Comparison of ENCODE assay signal across 23 mouse cellular contexts in genomic region chr10:63049106-63049505, GRCm38 (mm10). TPM values are rescaled to one million over a fixed set of nuclear protein-coding genes. Genes with fewer than 3 reads are reported as not detected.
DNase-seq lines count a peak whose midpoint lies in the region; ATAC-seq and TF ChIP-seq lines count a peak whose summit lies in the region.
"Had no signal": no experiment of that assay in that cellular context is flagged by ENCODE, and none has a peak within 500 bp of the region (broad histone marks: within the 10 kb centered on the region; RNA-seq: fewer than 3 reads in every experiment).

No protein-coding gene starts in this region.

- H3K4me2 ChIP-seq in intestine, embryonic 15.5 days (replicated peaks): no peak overlapping the region
- no peak overlapping the region for H3K4me2 ChIP-seq in intestine, postnatal 0 days (replicated peaks; ENCODE audit: low read depth)
- no peak overlapping the region for H3K4me2 ChIP-seq in kidney, embryonic 16.5 days (replicated peaks; ENCODE audit: low read depth, low read length)
- H3K4me2 ChIP-seq in intestine, embryonic 16.5 days (ENCODE audit: low read depth, low read length): no peak overlapping the region
- H3K4me2 ChIP-seq: embryonic facial prominence, embryonic 13.5 days; forebrain, embryonic 12.5 days; heart, embryonic 15.5 days; hindbrain, embryonic 13.5 days had no signal

- 0 out of 2 replicates have a peak, but pooled peaks have one; percentile 34 for ATAC-seq in intestine, embryonic 15.5 days
- ATAC-seq in intestine, postnatal 0 days: no peak
- no peak for ATAC-seq in kidney, embryonic 16.5 days (ENCODE audit: low FRiP score, low TSS enrichment)
- ATAC-seq in intestine, embryonic 16.5 days: 0 out of 2 replicates have a peak, but pooled peaks have one; percentile 48
- no peak for ATAC-seq in cerebellum, adult (ENCODE audit: insufficient number of reproducible peaks, low FRiP score, low TSS enrichment)
- ATAC-seq: activated CD4-positive, CD25-positive, alpha-beta regulatory T cell, adult 4 months; forebrain, embryonic 16.5 days had no signal

- no peak overlapping the region for H3K27ac ChIP-seq in intestine, embryonic 15.5 days
- no peak overlapping the region for H3K27ac ChIP-seq in intestine, postnatal 0 days (ENCODE audit: low read depth, low read length)
- H3K27ac ChIP-seq in kidney, embryonic 16.5 days (ENCODE audit: low read length): no peak overlapping the region
- no peak overlapping the region for H3K27ac ChIP-seq in intestine, embryonic 16.5 days (ENCODE audit: low read length)
- H3K27ac ChIP-seq: embryonic facial prominence, embryonic 13.5 days; forebrain, embryonic 12.5 days; heart, embryonic 10.5 days; heart, embryonic 15.5 days; hindbrain, embryonic 13.5 days had no signal

- no peak overlapping the region for H3K9ac ChIP-seq in intestine, embryonic 15.5 days
- H3K9ac ChIP-seq in intestine, postnatal 0 days (ENCODE audit: low read depth, low read length): no peak overlapping the region
- H3K9ac ChIP-seq in kidney, embryonic 16.5 days (replicated peaks; ENCODE audit: low read length): no peak overlapping the region
- H3K9ac ChIP-seq in intestine, embryonic 16.5 days (ENCODE audit: low read depth, low read length): no peak overlapping the region
- H3K9ac ChIP-seq: embryonic facial prominence, embryonic 13.5 days; forebrain, embryonic 12.5 days; heart, embryonic 15.5 days; hindbrain, embryonic 13.5 days had no signal

- WGBS in intestine, embryonic 15.5 days: 79% methylated on average over 2 of the region's 2 CpGs
- WGBS in intestine, postnatal 0 days: 44% methylated on average over 1 of the region's 2 CpGs
- WGBS in kidney, embryonic 16.5 days: 83% methylated on average over 1 of the region's 2 CpGs
- WGBS in intestine, embryonic 16.5 days: 65% methylated on average over 2 of the region's 2 CpGs

- H3K27me3 ChIP-seq in intestine, embryonic 15.5 days (replicated peaks): no peaks in the 10 kb centered on the region
- H3K27me3 ChIP-seq in intestine, postnatal 0 days (replicated peaks; ENCODE audit: control insufficient read depth, insufficient read depth, low read length): no peaks in the 10 kb centered on the region
- H3K27me3 ChIP-seq in kidney, embryonic 16.5 days (ENCODE audit: insufficient read depth, low read length): no peaks in the 10 kb centered on the region
- H3K27me3 ChIP-seq in intestine, embryonic 16.5 days (replicated peaks; ENCODE audit: control insufficient read depth, insufficient read depth, low read length): no peaks in the 10 kb centered on the region
- H3K27me3 ChIP-seq: CH12.LX; embryonic facial prominence, embryonic 13.5 days; forebrain, embryonic 12.5 days; heart, embryonic 15.5 days; hindbrain, embryonic 13.5 days had no signal

- H3K9me3 ChIP-seq in intestine, embryonic 15.5 days: no peaks in the 10 kb centered on the region
- no peaks in the 10 kb centered on the region for H3K9me3 ChIP-seq in intestine, postnatal 0 days (ENCODE audit: control insufficient read depth)
- H3K9me3 ChIP-seq in kidney, embryonic 16.5 days (ENCODE audit: low read length): no peaks in the 10 kb centered on the region
- H3K9me3 ChIP-seq in intestine, embryonic 16.5 days (ENCODE audit: control insufficient read depth, low read length): no peaks in the 10 kb centered on the region
- H3K9me3 ChIP-seq: embryonic facial prominence, embryonic 13.5 days; forebrain, embryonic 12.5 days; G1E; heart, embryonic 10.5 days; heart, embryonic 15.5 days; hindbrain, embryonic 13.5 days had no signal

- H3K4me1 ChIP-seq in intestine, embryonic 15.5 days (replicated peaks): no peaks in the 10 kb centered on the region
- H3K4me1 ChIP-seq in intestine, postnatal 0 days (replicated peaks; ENCODE audit: control insufficient read depth, insufficient read depth, low read length): 0 out of 2 replicates have a peak, but pooled peaks cover 2% of the 10 kb centered on the region
- no peaks in the 10 kb centered on the region for H3K4me1 ChIP-seq in kidney, embryonic 16.5 days (ENCODE audit: insufficient read depth, low read length)
- H3K4me1 ChIP-seq in intestine, embryonic 16.5 days (ENCODE audit: control insufficient read depth, insufficient read depth, low read length): peaks cover 3% of the 10 kb centered on the region; the same call in 1 of the 2 replicates
- H3K4me1 ChIP-seq: embryonic facial prominence, embryonic 13.5 days; forebrain, embryonic 12.5 days; heart, embryonic 15.5 days; hindbrain, embryonic 13.5 days had no signal

- H3K36me3 ChIP-seq in intestine, embryonic 15.5 days: no peaks in the 10 kb centered on the region
- H3K36me3 ChIP-seq in intestine, postnatal 0 days (ENCODE audit: control insufficient read depth, insufficient read depth): no peaks in the 10 kb centered on the region
- H3K36me3 ChIP-seq in kidney, embryonic 16.5 days (ENCODE audit: insufficient read depth, low read length): no peaks in the 10 kb centered on the region
- H3K36me3 ChIP-seq in intestine, embryonic 16.5 days (ENCODE audit: control insufficient read depth, insufficient read depth, low read length): no peaks in the 10 kb centered on the region
- H3K36me3 ChIP-seq: embryonic facial prominence, embryonic 13.5 days; forebrain, embryonic 12.5 days; G1E; heart, embryonic 10.5 days; heart, embryonic 15.5 days; hindbrain, embryonic 13.5 days had no signal

- no peak overlapping the region for H3K4me3 ChIP-seq in intestine, embryonic 15.5 days (replicated peaks)
- no peak overlapping the region for H3K4me3 ChIP-seq in intestine, postnatal 0 days (ENCODE audit: low read depth, low read length)
- no peak overlapping the region for H3K4me3 ChIP-seq in kidney, embryonic 16.5 days (ENCODE audit: low read length)
- no peak overlapping the region for H3K4me3 ChIP-seq in intestine, embryonic 16.5 days (ENCODE audit: low read length)
- H3K4me3 ChIP-seq: embryonic facial prominence, embryonic 13.5 days; forebrain, embryonic 12.5 days; heart, embryonic 10.5 days; heart, embryonic 15.5 days; hindbrain, embryonic 13.5 days had no signal

- peak; percentile 42 to 64 for DNase-seq in kidney, postnatal 25 days
- peak; percentile 66 for DNase-seq in ES-CJ7 (ENCODE audit: low read depth, low spot score)
- DNase-seq: adrenal gland, postnatal 14 days; cerebellum, adult 18-20 months; cerebellum, adult 9-11 months; cerebellum, postnatal 36 days; gastrocnemius, postnatal 25 days; heart, adult 11 months; heart, postnatal 14 days had no signal

- no peak for TF ChIP-seq CTCF in intestine, postnatal 0 days (IDR thresholded peaks at IDR 0.05; ENCODE audit: low read depth)

RNA-seq across cellular contexts. Expression of gene Pbld1, which starts 10.9 kb away (rescaled TPM):
- 2.6 and 6.4 TPM in 2 replicates for polyA plus RNA-seq in intestine, embryonic 15.5 days (2015; fragmentation: Nextera tagmentation; extraction: Ambion mirVana)
- 1.8 and 2.1 TPM in 2 replicates for polyA plus RNA-seq in intestine, postnatal 0 days (2015; fragmentation: Nextera tagmentation; extraction: Ambion mirVana)
- polyA plus RNA-seq in kidney, embryonic 16.5 days (2015; fragmentation: Nextera tagmentation; extraction: Ambion mirVana): 9.6 and 10.6 TPM in 2 replicates
- 4.0 and 4.7 TPM in 2 replicates for polyA plus RNA-seq in intestine, embryonic 16.5 days (2015; fragmentation: Nextera tagmentation; extraction: Ambion mirVana)
- polyA plus RNA-seq: activated CD4-positive, CD25-positive, alpha-beta regulatory T cell, adult 4 months; G1E had no signal

RNA-seq across cellular contexts. Expression of gene Pbld2, which starts 25.0 kb away (rescaled TPM):
- polyA plus RNA-seq in intestine, embryonic 15.5 days (2015; fragmentation: Nextera tagmentation; extraction: Ambion mirVana): 5.7 and 6.8 TPM in 2 replicates
- polyA plus RNA-seq in intestine, postnatal 0 days (2015; fragmentation: Nextera tagmentation; extraction: Ambion mirVana): 36.2 and 43.7 TPM in 2 replicates
- 5.0 and 6.1 TPM in 2 replicates for polyA plus RNA-seq in kidney, embryonic 16.5 days (2015; fragmentation: Nextera tagmentation; extraction: Ambion mirVana)
- 10.6 and 12.5 TPM in 2 replicates for polyA plus RNA-seq in intestine, embryonic 16.5 days (2015; fragmentation: Nextera tagmentation; extraction: Ambion mirVana)
- polyA plus RNA-seq: G1E had no signal

RNA-seq across cellular contexts. Expression of gene Hnrnph3, which starts 25.1 kb away (rescaled TPM):
- 73.6 and 75.4 TPM in 2 replicates for polyA plus RNA-seq in intestine, embryonic 15.5 days (2015; fragmentation: Nextera tagmentation; extraction: Ambion mirVana)
- polyA plus RNA-seq in intestine, postnatal 0 days (2015; fragmentation: Nextera tagmentation; extraction: Ambion mirVana): 21.2 and 25.0 TPM in 2 replicates
- 116 and 138 TPM in 2 replicates for polyA plus RNA-seq in kidney, embryonic 16.5 days (2015; fragmentation: Nextera tagmentation; extraction: Ambion mirVana)
- 61.7 and 65.7 TPM in 2 replicates for polyA plus RNA-seq in intestine, embryonic 16.5 days (2015; fragmentation: Nextera tagmentation; extraction: Ambion mirVana)

RNA-seq across cellular contexts. Expression of gene Atoh7, which starts 50.3 kb away (rescaled TPM):
- 0.16 TPM in 1 of 2 replicates, not detected in the other for polyA plus RNA-seq in intestine, embryonic 15.5 days (2015; fragmentation: Nextera tagmentation; extraction: Ambion mirVana)
- not detected in 2 replicates for polyA plus RNA-seq in intestine, postnatal 0 days (2015; fragmentation: Nextera tagmentation; extraction: Ambion mirVana)
- not detected in 2 replicates for polyA plus RNA-seq in kidney, embryonic 16.5 days (2015; fragmentation: Nextera tagmentation; extraction: Ambion mirVana)
- not detected in 2 replicates for polyA plus RNA-seq in intestine, embryonic 16.5 days (2015; fragmentation: Nextera tagmentation; extraction: Ambion mirVana)
- polyA plus RNA-seq: activated CD4-positive, CD25-positive, alpha-beta regulatory T cell, adult 4 months; embryonic facial prominence, embryonic 13.5 days; G1E; heart, embryonic 10.5 days; heart, embryonic 15.5 days had no signal

Comparison
In these comparisons a context has a peak if more than half of its experiments do, and no peak if none do; other contexts are left out.
1. ATAC-seq: peak in intestine, embryonic 15.5 days (single experiment) and intestine, embryonic 16.5 days (single experiment); none in intestine, postnatal 0 days (single experiment), kidney, embryonic 16.5 days (single experiment) and cerebellum, adult (single experiment).